Mouse (Mus musculus) neural tube, embryonic 13.5 days (tissue): Measurements from ENCODE around the gene Ppp4r2. TPM values are rescaled to one million over a fixed set of nuclear protein-coding genes. Genes with fewer than 3 reads are reported as not detected.

Experiments
- ATAC-seq: fragments of 200-750 bp; cut with Nextera tagmentation; 2 replicates; pipeline ENCODE4 v1.8.0; 2017; ENCODE audit warnings: low read depth, mild to moderate bottlenecking, moderate TSS enrichment, moderate library complexity
- H3K27ac ChIP-seq: fragments of 300-500 bp; sonication (generic); replicated peaks from 2 replicates; pipeline ENCODE4 v1.5.1; 2015; ENCODE audit warnings: moderate library complexity, mild to moderate bottlenecking, inconsistent platforms
- H3K27me3 ChIP-seq: fragments of 300-500 bp; sonication (generic); 2 replicates; pipeline ENCODE4 v1.6.1; 2015; ENCODE audit warnings: mild to moderate bottlenecking, inconsistent platforms
- H3K36me3 ChIP-seq: fragments of 300-500 bp; sonication (generic); 2 replicates; pipeline ENCODE4 v1.6.1; 2015; ENCODE audit warnings: mild to moderate bottlenecking, inconsistent platforms
- H3K4me1 ChIP-seq: fragments of 300-500 bp; sonication (generic); replicated peaks from 2 replicates; pipeline ENCODE4 v1.6.1; 2015; ENCODE audit warnings: inconsistent platforms
- H3K4me2 ChIP-seq: fragments of 300-500 bp; sonication (generic); 2 replicates; pipeline ENCODE4 v1.6.1; 2015; ENCODE audit warnings: inconsistent platforms, mild to moderate bottlenecking, moderate library complexity
- H3K4me3 ChIP-seq: fragments of 300-500 bp; sonication (generic); 2 replicates; pipeline ENCODE4 v1.5.1; 2015; ENCODE audit warnings: mild to moderate bottlenecking, inconsistent platforms
- H3K9ac ChIP-seq: fragments of 300-500 bp; sonication (generic); 2 replicates; pipeline ENCODE4 v1.6.1; 2015; ENCODE audit warnings: moderate library complexity, mild to moderate bottlenecking, inconsistent platforms
- H3K9me3 ChIP-seq: fragments of 300-500 bp; sonication (generic); 2 replicates; pipeline ENCODE4 v1.6.1; 2016; ENCODE audit warnings: inconsistent platforms
- WGBS: fragments of 180-500 bp; shearing (Covaris S2); methylation state at CpG from one replicate; pipeline ENCODE4 v1.1.7; 2015; 5-methylcytosine and 5-hydroxymethylcytosine counted together
- polyA plus RNA-seq: library from polyadenylated mRNA; unstranded; fragments of >200 nt; fragmentation: Nextera tagmentation; extraction: Ambion mirVana; gene quantifications from 2 replicates; pipeline ENCODE4 v1.2.1, GENCODE M21; 2015

The Ppp4r2 gene
- polyA plus RNA-seq, 1 experiment from 2014 or later = 17.2 TPM

DNA sequence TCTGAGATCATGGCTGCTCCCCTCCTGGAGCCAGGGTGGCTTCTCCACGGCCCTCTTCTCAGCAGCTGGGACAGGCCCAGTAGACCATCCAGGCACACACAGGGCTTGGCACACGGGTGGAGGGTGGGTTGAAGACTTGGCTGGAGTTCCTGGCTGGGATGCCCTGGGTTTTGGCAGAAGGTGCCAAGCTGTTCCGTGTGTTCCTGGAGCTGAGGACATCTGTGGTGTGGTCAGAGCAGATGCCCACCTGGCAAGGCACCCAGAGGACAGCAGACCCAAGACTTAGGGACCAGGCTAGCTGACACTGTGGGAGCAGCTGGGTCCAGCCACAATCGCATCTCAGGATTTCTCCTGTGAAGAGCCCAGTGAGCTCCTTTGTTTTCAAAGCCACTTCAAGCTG lies 59.1 kb downstream of the Ppp4r2 start:
- Histone ChIP-seq H3K4me3 (no peak overlapping the region), H3K27me3 (peaks cover 13% of the 10 kb centered on the region; the same call in 1 of the 2 replicates), H3K27ac (no peak overlapping the region), H3K9ac (no peak overlapping the region), H3K4me2 (no peak overlapping the region), H3K36me3 (no peaks in the 10 kb centered on the region), H3K4me1 (peaks cover 5% of the 10 kb centered on the region), H3K9me3 (no peaks in the 10 kb centered on the region)
- no peak for ATAC-seq
- 74% methylated on average over 4 of the region's 4 CpGs for WGBS

GRCm38 (mm10) chr6:100893073-100893472 lies 59.7 kb downstream of the Ppp4r2 start:
- Histone ChIP-seq H3K4me1 (peaks cover 5% of the 10 kb centered on the region), H3K27me3 (peaks cover 14% of the 10 kb centered on the region), H3K4me3 (no peak overlapping the region), H3K9me3 (no peaks in the 10 kb centered on the region), H3K36me3 (no peaks in the 10 kb centered on the region), H3K4me2 (no peak overlapping the region), H3K9ac (no peak overlapping the region), H3K27ac (no peak overlapping the region)
- 88% methylated on average over 5 of the region's 5 CpGs for whole genome bisulfite sequencing
- ATAC-seq = no peak

GRCm38 (mm10) chr6:100895183-100895582 lies 61.8 kb downstream of the Ppp4r2 start:
- H3K27me3 ChIP-seq = peaks cover 10% of the 10 kb centered on the region
- ATAC-seq = no peak
- no peaks in the 10 kb centered on the region for H3K9me3 ChIP-seq

DNA sequence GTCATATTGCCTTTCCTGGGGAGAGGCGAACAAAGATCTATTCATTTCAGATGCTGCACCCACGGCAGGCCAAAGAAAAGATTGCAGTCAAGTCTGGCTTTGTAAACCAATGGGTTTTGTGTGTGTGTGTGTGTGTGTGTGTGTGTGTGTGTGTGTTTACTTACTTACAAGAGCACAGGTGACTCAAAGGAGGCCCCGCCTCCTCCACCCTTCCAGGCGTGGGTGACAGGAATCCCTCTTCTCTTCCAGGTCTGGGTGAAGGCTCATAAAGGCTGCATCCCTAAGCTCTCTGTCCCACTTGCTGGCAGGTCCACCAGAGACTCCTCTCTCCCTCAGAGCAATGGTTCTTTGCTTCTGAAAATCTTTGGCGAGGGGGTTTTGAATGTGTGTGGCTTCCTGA lies 63.5 kb downstream of the Ppp4r2 start:
- H3K4me2 ChIP-seq = no peak overlapping the region
- whole genome bisulfite sequencing = 58% methylated on average over 5 of the region's 5 CpGs
- H3K27me3 ChIP-seq = peaks cover 10% of the 10 kb centered on the region
- H3K9me3 ChIP-seq = no peaks in the 10 kb centered on the region
- H3K9ac ChIP-seq = no peak overlapping the region
- no peaks in the 10 kb centered on the region for H3K36me3 ChIP-seq
- ATAC-seq = no peak
- H3K4me1 ChIP-seq = peaks cover 5% of the 10 kb centered on the region
- no peak overlapping the region for H3K4me3 ChIP-seq
- H3K27ac ChIP-seq = no peak overlapping the region

More at GRCm38 (mm10) chr6:100895183-100895582, 61.8 kb downstream of the Ppp4r2 start:
- Histone ChIP-seq H3K4me3 (no peak overlapping the region), H3K4me2 (no peak overlapping the region), H3K27ac (no peak overlapping the region), H3K36me3 (no peaks in the 10 kb centered on the region), H3K4me1 (peaks cover 5% of the 10 kb centered on the region), H3K9ac (no peak overlapping the region)
- WGBS = 18% methylated on average over 8 of the region's 8 CpGs

DNA sequence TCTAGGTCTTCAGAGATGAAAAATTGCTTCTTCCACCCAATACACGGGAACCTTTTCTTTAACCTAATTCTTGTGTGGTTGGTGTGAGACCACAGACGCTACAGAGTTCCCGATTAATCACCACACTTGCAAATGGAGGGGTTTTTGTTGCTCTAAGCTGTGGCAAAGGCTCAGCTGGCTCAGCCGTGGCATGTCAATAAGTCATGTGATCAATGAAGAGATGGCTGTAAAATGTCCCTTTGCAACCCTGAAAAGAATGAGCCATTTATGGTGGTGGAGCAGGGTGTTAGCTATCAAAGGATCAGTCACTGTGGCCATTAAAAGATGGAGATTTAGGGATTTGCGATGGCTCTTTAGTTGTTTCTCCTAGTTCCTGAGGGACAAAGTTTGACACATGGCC lies 71.0 kb downstream of the Ppp4r2 start:
- Histone ChIP-seq H3K9ac (no peak overlapping the region), H3K9me3 (no peaks in the 10 kb centered on the region), H3K27ac (no peak overlapping the region), H3K4me3 (no peak overlapping the region), H3K36me3 (no peaks in the 10 kb centered on the region), H3K4me1 (peaks cover 13% of the 10 kb centered on the region), H3K4me2 (no peak overlapping the region), H3K27me3 (no peaks in the 10 kb centered on the region; the same call in 1 of the 2 replicates)
- ATAC-seq = peak; percentile 72
- 13% methylated on average over 5 of the region's 5 CpGs for WGBS

- Histone ChIP-seq H3K9ac (no peak overlapping the region), H3K9me3 (no peaks in the 10 kb centered on the region), H3K27ac (no peak overlapping the region), H3K4me1 (peaks cover 14% of the 10 kb centered on the region), H3K4me3 (no peak overlapping the region), H3K27me3 (no peaks in the 10 kb centered on the region; the same call in 1 of the 2 replicates), H3K36me3 (no peaks in the 10 kb centered on the region), H3K4me2 (no peak overlapping the region)
- no peak for ATAC-seq
- WGBS = 66% methylated on average over 2 of the region's 2 CpGs
Measured at GRCm38 (mm10) chr6:100910136-100910675, 76.8 kb downstream of the Ppp4r2 start.

Other genes starting within 250 kb of the Ppp4r2 start
- gene Shq1, start 162.5 kb upstream of the Ppp4r2 start, polyA plus RNA-seq = 9.4 and 9.8 TPM in 2 replicates
- gene Gxylt2, start 128.9 kb upstream of the Ppp4r2 start, polyA plus RNA-seq = 2.1 and 3.0 TPM in 2 replicates